Mouse (Mus musculus) stomach, embryonic 14.5 days (tissue): ENCODE results near the gene Sms. TPM values are rescaled to one million over a fixed set of nuclear protein-coding genes. Genes with fewer than 3 reads are reported as not detected.

Experiments
- ATAC-seq: fragments of 200-750 bp; cut with Nextera tagmentation; 2 replicates; pipeline ENCODE4 v1.8.0; 2017; ENCODE audit warnings: low read depth, moderate TSS enrichment; ENCODE audit not compliant: insufficient number of reproducible peaks, insufficient read depth, low FRiP score
- H3K27ac ChIP-seq: fragments of 300-500 bp; sonication (generic); 2 replicates; pipeline ENCODE4 v1.5.1; 2014; ENCODE audit warnings: mild to moderate bottlenecking, low read length, moderate library complexity, mixed read lengths
- H3K27me3 ChIP-seq: fragments of 300-500 bp; sonication (generic); 2 replicates; pipeline ENCODE4 v1.6.1; 2014; ENCODE audit warnings: low read length, control low read depth, mixed read lengths; ENCODE audit not compliant: control insufficient read depth, insufficient read depth
- H3K36me3 ChIP-seq: fragments of 300-500 bp; sonication (generic); 2 replicates; pipeline ENCODE4 v1.6.1; 2014; ENCODE audit warnings: mild to moderate bottlenecking, control low read depth, low read length, moderate library complexity, mixed read lengths; ENCODE audit not compliant: control insufficient read depth, insufficient read depth
- H3K4me1 ChIP-seq: fragments of 300-500 bp; sonication (generic); 2 replicates; pipeline ENCODE4 v1.6.1; 2014; ENCODE audit warnings: low read length, control low read depth, mixed read lengths; ENCODE audit not compliant: control insufficient read depth, insufficient read depth
- H3K4me2 ChIP-seq: fragments of 300-500 bp; sonication (generic); replicated peaks from 2 replicates; pipeline ENCODE4 v1.6.1; 2014; ENCODE audit warnings: low read depth, low read length, control low read depth
- H3K4me3 ChIP-seq: fragments of 300-500 bp; sonication (generic); 2 replicates; pipeline ENCODE4 v1.5.1; 2014; ENCODE audit warnings: low read depth, low read length, control low read depth
- H3K9ac ChIP-seq: fragments of 300-500 bp; sonication (generic); replicated peaks from 2 replicates; pipeline ENCODE4 v1.6.1; 2014; ENCODE audit warnings: low read depth, mild to moderate bottlenecking, control low read depth, low read length, moderate library complexity, mixed read lengths
- H3K9me3 ChIP-seq: fragments of 300-500 bp; sonication (generic); 2 replicates; pipeline ENCODE4 v1.6.1; 2016; ENCODE audit warnings: low read depth, low read length, control low read depth; ENCODE audit not compliant: control insufficient read depth
- WGBS: fragments of 180-500 bp; shearing (Covaris S2); extraction: QIAGEN DNeasy Blood & Tissue Kit; methylation state at CpG from one replicate; pipeline ENCODE4 v1.1.7; 2014; 5-methylcytosine and 5-hydroxymethylcytosine counted together
- polyA plus RNA-seq: library from polyadenylated mRNA; unstranded; fragments of >200 nt; fragmentation: Nextera tagmentation; extraction: Ambion mirVana; gene quantifications from 2 replicates; pipeline ENCODE4 v1.2.1, GENCODE M21; 2014

The Sms gene
- polyA plus RNA-seq, 1 experiment from 2014 or later = 60.4 TPM

GRCm38 (mm10) chrX:157489871-157490721, 2.0 kb downstream of the Sms start:
- no peak for ATAC-seq
- Histone ChIP-seq H3K4me3 (peak overlapping the region; percentile 63), H3K4me2 (peak overlapping the region; percentile 42), H3K4me1 (no peaks in the 10 kb centered on the region), H3K27me3 (no peaks in the 10 kb centered on the region), H3K36me3 (no peaks in the 10 kb centered on the region), H3K9ac (0 out of 2 replicates have a peak overlapping the region, but pooled peaks have one; percentile 60), H3K27ac (no peak overlapping the region), H3K9me3 (no peaks in the 10 kb centered on the region)
- WGBS = 28% methylated on average over 9 of the region's 9 CpGs

- H3K4me1 ChIP-seq = no peaks in the 10 kb centered on the region
- no peaks in the 10 kb centered on the region for H3K36me3 ChIP-seq
- H3K27me3 ChIP-seq = no peaks in the 10 kb centered on the region
- no peak for ATAC-seq
- H3K9ac ChIP-seq = no peak overlapping the region
- no peak overlapping the region for H3K27ac ChIP-seq
- no peaks in the 10 kb centered on the region for H3K9me3 ChIP-seq
- no peak overlapping the region for H3K4me2 ChIP-seq
- no peak overlapping the region for H3K4me3 ChIP-seq
- WGBS = 82% methylated on average over 3 of the region's 3 CpGs
Measured at GRCm38 (mm10) chrX:157488831-157489230, 3.3 kb downstream of the Sms start.

- no peak overlapping the region for H3K27ac ChIP-seq
- WGBS = 61% methylated on average over 2 of the region's 2 CpGs
- H3K27me3 ChIP-seq = no peaks in the 10 kb centered on the region
- H3K9ac ChIP-seq = no peak overlapping the region
- H3K9me3 ChIP-seq = no peaks in the 10 kb centered on the region
- H3K36me3 ChIP-seq = no peaks in the 10 kb centered on the region
- H3K4me3 ChIP-seq = no peak overlapping the region
- no peaks in the 10 kb centered on the region for H3K4me1 ChIP-seq
- no peak overlapping the region for H3K4me2 ChIP-seq
- ATAC-seq = no peak
Measured at GRCm38 (mm10) chrX:157486765-157487164, 5.3 kb downstream of the Sms start.

GRCm38 (mm10) chrX:157482842-157483241, 9.2 kb downstream of the Sms start:
- Histone ChIP-seq H3K9ac (no peak overlapping the region), H3K4me3 (no peak overlapping the region), H3K4me1 (no peaks in the 10 kb centered on the region), H3K27me3 (no peaks in the 10 kb centered on the region), H3K9me3 (no peaks in the 10 kb centered on the region), H3K4me2 (no peak overlapping the region), H3K36me3 (no peaks in the 10 kb centered on the region), H3K27ac (no peak overlapping the region)
- ATAC-seq = no peak
- 82% methylated on average over 2 of the region's 2 CpGs for WGBS

GRCm38 (mm10) chrX:157481860-157482259, 10.2 kb downstream of the Sms start:
- H3K36me3 ChIP-seq = no peaks in the 10 kb centered on the region
- WGBS = 80% methylated on average over 2 of the region's 2 CpGs

GRCm38 (mm10) chrX:157477328-157477727, 14.8 kb downstream of the Sms start:
- no peak overlapping the region for H3K9ac ChIP-seq
- no peaks in the 10 kb centered on the region for H3K4me1 ChIP-seq
- H3K9me3 ChIP-seq = no peaks in the 10 kb centered on the region
- H3K4me3 ChIP-seq = no peak overlapping the region
- no peaks in the 10 kb centered on the region for H3K27me3 ChIP-seq
- 60% methylated on average over 3 of the region's 3 CpGs for WGBS
- no peak overlapping the region for H3K27ac ChIP-seq
- no peak for ATAC-seq
- no peak overlapping the region for H3K4me2 ChIP-seq
- H3K36me3 ChIP-seq = no peaks in the 10 kb centered on the region

More at GRCm38 (mm10) chrX:157481860-157482259, 10.2 kb downstream of the Sms start:
- no peak overlapping the region for H3K4me3 ChIP-seq
- ATAC-seq = no peak
- H3K4me1 ChIP-seq = no peaks in the 10 kb centered on the region
- H3K27me3 ChIP-seq = no peaks in the 10 kb centered on the region
- H3K27ac ChIP-seq = no peak overlapping the region
- no peak overlapping the region for H3K9ac ChIP-seq
- no peak overlapping the region for H3K4me2 ChIP-seq
- no peaks in the 10 kb centered on the region for H3K9me3 ChIP-seq

- WGBS = 65% methylated on average over 4 of the region's 4 CpGs
Measured at GRCm38 (mm10) chrX:157476153-157476810, 15.8 kb downstream of the Sms start.

GRCm38 (mm10) chrX:157471711-157472660, 20.1 kb downstream of the Sms start:
- WGBS = 84% methylated on average over 8 of the region's 8 CpGs
- H3K27ac ChIP-seq = no peak overlapping the region
- no peak for ATAC-seq
- no peaks in the 10 kb centered on the region for H3K4me1 ChIP-seq
- H3K4me3 ChIP-seq = no peak overlapping the region
- no peaks in the 10 kb centered on the region for H3K9me3 ChIP-seq
- no peak overlapping the region for H3K9ac ChIP-seq
- H3K36me3 ChIP-seq = no peaks in the 10 kb centered on the region
- no peaks in the 10 kb centered on the region for H3K27me3 ChIP-seq
- H3K4me2 ChIP-seq = no peak overlapping the region

More at GRCm38 (mm10) chrX:157476153-157476810, 15.8 kb downstream of the Sms start:
- Histone ChIP-seq H3K9me3 (no peaks in the 10 kb centered on the region), H3K36me3 (no peaks in the 10 kb centered on the region), H3K27me3 (no peaks in the 10 kb centered on the region), H3K27ac (no peak overlapping the region), H3K9ac (no peak overlapping the region), H3K4me1 (no peaks in the 10 kb centered on the region), H3K4me3 (no peak overlapping the region), H3K4me2 (no peak overlapping the region)
- ATAC-seq = no peak
